Mouse (Mus musculus) heart, adult 2 months (tissue): Measurements from ENCODE around the gene Dusp2.

Experiments
- CTCF ChIP-seq: fragments of 200-600 bp; IDR thresholded peaks from 2 replicates; pipeline ENCODE4 v1.8.1; 2022; ENCODE audit warnings: antibody characterized with exemption, mild to moderate bottlenecking, moderate library complexity
- EP300 ChIP-seq: fragments of 200-500 bp; IDR thresholded peaks from 2 replicates; pipeline ENCODE4 v1.6.1; 2011; ENCODE audit warnings: low read depth, low read length, control low read depth; ENCODE audit not compliant: insufficient read depth
- POLR2A ChIP-seq: fragments of 200-500 bp; IDR thresholded peaks from 2 replicates; pipeline ENCODE4 v1.6.1; 2011; ENCODE audit warnings: mild to moderate bottlenecking, low read depth, low read length, control low read depth; ENCODE audit not compliant: insufficient read depth

GRCm38 (mm10) chr2:127377942-127378610, 42.1 kb downstream of the Dusp2 start:
- TF ChIP-seq POLR2A (no peak), EP300 (no peak), CTCF (no peak)
